Mouse (Mus musculus) megakaryocyte, adult 5-6 weeks (primary cell): Measurements from ENCODE around the gene Ugt1a10. TPM values are rescaled to one million over a fixed set of nuclear protein-coding genes. Genes with fewer than 3 reads are reported as not detected.
"Not testable (repeated sequence)": the region's sequence is repeated elsewhere in the genome, so short reads cannot be mapped to it uniquely, and the experiment has no call there.

Experiments used
- ATAC-seq: 2 replicates; pipeline ENCODE4 v1.8.0; 2016; ENCODE audit warnings: mild to moderate bottlenecking, inconsistent platforms; ENCODE audit not compliant: poor library complexity, severe bottlenecking
- total RNA-seq, 2 experiments: library from RNA; stranded (forward) in 1 of 2; stranded (reverse) in 1 of 2; fragments of 153-499, 151-499 nt in 1 of 2; fragments of 221-1000, 200-1000 nt in 1 of 2; gene quantifications; 2 replicates each; pipeline versions ENCODE4 v1.2.3 to v1.2.4; 2015 to 2017

Ugt1a10 gene
- total RNA-seq, 2 experiments from 2014 or later = not detected

DNA sequence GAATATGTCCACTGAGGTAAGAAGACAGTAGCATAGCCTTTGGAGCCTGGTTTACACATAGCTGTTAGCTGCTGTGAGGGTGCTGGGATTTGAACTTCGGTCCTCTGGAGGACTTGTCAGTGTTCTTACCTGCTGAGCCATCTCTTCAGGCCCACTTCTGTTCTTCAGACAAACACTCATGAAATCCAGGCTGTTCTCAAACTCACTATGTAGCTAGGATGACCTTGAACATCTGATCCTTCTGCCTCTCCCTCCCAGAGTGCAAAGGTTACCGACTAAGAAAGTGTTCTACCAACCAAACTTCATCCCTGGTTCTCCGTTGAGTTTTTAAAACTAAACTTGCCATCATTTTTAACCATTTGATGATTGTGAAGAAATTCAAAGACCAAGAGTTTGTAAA lies 82.1 kb downstream of the Ugt1a10 start:
- ATAC-seq = no peak

DNA sequence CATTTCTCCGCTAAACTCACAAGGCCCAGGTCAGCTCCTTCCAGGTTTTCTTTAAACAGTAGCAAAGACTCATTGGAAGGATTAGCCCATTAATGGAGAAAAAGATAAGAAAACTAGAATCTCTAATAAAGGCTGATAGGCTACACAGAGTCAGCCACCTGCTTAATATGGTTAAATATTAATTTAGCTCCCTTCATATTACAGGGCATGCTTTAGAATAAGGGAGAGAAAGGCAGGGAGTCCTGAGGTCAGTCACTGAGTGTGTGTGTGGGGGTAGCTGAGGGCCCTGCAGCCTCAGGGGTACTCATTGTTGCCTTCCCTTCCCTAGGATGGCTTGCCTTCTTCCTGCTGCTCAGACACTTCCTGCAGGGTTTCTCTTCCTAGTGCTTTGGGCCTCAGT lies 83.0 kb downstream of the Ugt1a10 start:
- no peak for ATAC-seq

DNA sequence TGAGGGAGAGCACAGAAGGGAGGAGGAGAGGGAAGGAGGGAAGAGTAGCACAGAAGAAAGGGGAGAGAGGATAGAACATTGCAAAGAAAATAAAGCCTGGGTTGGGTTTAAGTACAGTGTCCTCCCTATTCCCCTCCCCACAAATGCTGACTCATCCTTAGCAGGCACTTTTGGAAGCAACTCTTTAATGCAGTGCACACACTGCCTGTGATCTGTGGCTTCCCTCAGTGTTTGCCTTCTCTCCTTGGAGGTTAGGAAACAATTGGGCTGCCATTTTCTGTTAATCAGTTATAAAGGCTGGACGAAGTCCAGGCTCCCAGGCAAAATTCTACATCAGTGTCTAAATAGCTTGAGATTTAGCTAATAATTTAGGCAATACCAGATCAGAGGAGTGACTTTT lies 85.3 kb downstream of the Ugt1a10 start:
- ATAC-seq = 0 out of 2 replicates have a peak, but pooled peaks have one; percentile 53

DNA sequence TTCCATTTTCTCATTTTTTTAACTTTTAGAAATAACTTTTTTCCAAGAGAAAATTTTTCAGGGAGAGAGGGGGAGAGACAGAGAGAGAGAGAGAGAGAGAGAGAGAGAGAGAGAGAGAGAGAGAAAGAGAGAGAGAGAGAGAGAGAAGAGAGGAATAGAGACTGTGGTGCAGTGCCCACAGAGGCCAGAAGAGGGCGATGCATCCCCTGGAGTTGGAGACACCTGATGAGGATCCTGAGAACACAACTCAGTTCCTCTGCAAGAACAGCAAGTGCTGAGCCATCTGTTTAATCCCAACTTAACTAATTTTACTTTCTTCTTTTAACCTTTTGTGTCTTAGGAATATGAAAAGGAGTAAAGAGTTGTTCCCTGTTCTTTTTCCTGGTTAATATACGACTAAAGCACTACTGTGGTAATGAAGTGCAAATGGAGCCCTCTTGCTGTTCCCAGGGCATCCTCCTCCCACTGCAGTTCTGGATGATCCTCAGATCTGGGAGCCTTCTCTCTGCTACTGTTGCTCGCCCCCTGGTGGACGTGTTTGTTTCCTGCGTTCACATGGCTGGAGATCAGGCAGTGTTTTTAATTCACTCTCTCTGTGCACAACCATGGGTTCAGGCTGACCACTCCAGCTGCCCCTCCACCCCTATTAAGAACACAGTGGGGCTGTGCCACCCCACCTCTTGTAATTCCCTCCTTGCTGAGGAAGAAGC lies 88.9 kb downstream of the Ugt1a10 start:
- peak; percentile 83 for ATAC-seq

DNA sequence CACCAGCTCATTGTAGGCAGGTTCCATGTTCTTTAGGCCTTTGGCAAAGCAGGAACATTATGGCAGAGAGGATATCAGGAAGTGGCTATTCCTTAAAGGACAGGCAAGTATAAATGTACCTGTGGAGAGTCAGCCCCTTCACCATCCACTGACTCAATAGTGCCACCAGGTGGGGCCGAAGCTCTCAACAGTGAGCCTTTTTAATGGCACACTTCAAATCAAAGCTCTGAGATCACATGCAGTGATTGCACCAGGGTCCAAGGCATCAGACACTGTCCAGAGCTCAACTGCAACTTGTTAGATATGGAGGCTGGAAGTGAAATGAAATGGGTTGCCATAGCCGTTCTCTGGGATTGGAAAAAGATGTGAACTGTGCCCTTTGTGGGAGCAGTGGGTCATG lies 90.1 kb downstream of the Ugt1a10 start:
- ATAC-seq = not testable (repeated sequence)

DNA sequence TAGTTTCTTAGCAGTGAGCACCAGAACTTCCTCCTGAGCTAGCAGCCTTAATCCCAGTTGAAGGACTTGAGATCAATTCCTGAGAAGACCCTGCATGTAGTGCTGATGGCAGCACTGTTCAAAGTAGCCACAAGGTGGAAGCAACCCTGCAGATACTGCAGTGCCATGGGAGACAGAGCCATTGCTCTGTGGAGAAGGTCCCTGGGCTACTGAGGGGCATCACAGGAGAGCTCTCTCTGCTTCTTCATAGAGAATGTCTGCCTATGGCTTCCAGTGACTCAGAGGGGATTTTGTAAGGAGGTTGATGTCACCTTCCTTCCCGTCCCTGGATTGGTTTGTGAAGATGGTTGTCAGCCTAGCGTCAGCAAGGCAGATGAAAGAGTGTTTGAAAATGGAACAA lies 94.9 kb downstream of the Ugt1a10 start:
- peak; percentile 69 for ATAC-seq

DNA sequence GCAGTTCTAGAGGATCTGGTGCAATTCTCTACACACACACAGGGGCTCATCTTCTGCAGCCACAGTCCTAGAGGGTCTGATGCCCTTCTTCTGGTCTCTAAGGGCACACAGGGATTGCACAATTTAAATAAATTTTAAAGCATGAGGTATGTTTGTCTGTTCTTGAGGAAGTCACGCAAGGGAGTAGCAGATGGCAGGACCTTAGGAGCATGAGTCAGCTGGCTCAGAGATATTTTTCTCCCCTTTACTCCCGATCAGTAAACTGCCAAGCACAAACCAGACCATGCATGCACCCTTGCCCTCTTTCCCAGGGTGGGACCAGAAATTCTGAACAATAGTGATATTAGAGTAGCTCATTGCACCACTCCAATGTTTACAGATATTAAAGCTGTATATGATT lies 103.2 kb downstream of the Ugt1a10 start:
- ATAC-seq = no peak

DNA sequence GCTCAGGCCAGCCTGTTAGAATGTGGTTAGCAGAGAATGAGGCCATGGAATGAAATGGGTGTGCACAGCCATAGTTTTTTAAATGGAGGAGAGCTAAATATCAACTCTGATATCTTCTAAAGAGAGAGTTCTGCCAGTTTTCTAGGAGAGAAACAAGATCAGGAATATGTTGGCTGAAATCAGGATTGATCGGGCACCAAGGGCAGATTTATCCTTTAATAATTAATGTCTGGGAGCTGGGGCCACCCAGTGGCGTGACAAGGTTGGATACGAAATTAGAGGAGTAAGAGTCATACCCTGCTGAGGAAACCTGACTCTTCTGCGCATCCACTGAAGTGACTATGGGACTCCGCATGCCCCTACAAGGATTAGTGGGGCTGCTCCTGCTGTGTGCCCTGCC lies 110.5 kb downstream of the Ugt1a10 start, which contains the start of gene Ugt1a5:
TSS of gene Ugt1a5 (plus strand) at position 302 of the 400 bp plus-strand sequence.
- no peak for ATAC-seq

DNA sequence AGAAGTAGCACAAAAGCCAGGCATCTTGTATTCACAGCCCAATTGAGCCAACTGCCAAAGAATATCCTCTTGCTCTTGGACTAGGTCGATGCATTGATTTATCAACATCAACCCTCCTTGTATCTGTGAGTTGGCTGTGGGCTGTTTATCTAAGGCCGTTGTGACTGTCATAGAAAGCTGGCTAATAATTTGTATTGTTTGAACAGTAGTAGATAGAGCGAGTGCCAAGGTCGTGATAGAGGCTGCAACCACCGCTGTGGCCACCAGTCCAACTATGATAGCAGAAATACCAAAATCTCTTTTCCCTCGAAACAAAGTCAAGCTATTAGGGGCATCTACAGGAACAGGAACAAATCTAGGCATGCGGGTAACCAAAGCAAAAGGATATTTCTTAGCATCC lies 117.0 kb downstream of the Ugt1a10 start:
- ATAC-seq = not testable (repeated sequence)

DNA sequence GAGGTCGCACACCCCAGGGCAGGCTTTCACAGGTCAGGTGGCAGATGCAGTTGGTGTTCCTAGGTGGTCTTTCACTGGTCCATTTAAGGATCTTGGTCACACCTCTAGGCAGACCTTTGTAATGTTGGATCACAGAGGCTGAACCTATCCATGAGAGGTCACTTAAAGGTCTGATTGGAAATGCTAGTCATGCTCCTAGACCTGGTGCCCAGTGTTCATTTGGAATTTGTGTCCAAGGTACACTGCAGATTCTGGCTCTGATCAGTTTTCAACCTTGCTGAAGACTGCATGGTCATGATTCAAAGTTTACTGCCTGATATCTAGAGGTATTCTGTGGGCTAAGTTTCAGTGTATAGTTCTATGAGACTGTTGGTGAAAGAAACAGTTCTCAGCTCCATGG lies 124.5 kb downstream of the Ugt1a10 start:
- no peak for ATAC-seq

DNA sequence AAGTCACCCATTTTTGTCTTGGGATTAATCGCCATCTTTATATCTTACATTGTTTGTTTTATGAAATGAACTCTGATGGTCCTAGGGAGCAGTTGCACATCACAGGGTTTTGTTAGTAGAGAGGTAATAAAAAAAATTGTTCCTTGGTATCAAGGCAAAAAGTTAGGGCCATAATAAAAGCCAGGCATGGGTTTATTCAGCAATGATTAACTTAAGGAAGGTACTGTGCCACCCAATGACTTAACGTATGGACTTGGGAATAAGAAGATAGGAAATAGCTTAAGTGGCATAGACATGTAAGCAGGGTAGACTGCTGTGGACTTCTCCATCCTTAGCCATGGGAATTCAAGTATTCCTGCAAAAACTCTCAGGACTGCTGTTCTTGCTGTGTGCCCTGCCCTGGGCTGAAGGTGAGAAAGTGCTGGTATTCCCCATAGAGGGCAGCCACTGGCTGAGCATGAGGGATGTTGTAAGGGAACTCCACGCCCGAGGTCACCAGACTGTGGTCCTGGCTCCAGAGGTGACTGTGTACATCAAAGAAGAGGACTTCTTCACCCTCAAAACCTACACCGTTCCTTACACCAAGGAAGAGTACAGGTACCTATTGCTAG lies 131.2 kb downstream of the Ugt1a10 start:
- ATAC-seq = no peak

DNA sequence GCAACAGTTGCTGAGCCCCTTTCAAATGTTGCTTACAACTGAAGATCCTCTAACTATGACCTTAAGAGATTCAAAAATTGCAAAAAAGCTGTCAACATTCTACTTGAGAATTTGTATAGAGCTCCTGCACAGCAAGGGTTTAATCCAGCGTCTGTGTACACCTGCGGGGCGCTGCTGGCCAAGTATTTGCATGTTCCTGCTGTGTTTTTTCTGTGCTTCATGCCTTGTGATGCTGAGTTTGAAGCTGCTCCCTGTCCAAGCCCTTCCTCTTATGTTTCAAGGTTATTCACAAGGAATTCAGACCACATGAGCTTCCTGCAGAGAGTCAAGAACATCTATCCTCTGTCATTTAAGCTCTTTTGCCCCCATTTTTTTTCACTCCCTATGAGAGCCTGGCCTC lies 136.9 kb downstream of the Ugt1a10 start:
- ATAC-seq = no peak

DNA sequence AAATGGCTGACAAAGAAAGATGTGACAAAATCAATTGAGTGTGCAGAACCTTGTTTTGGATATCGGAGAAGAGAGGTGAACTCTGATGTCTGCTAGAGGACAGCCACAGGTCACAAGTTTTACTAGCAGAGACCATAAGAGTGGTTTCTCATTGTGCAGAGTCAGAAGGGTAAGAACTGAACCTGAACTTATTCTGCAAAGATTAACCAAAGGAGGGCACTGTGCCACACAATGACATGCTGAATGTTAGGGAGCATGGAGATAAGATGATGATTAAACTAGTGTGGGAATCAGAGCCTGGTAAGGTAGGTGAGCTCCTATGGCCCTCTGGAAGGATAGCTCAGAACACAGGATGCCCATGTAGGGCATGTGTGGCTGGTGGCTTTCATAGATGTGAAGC lies 140.5 kb downstream of the Ugt1a10 start:
- ATAC-seq = no peak

DNA sequence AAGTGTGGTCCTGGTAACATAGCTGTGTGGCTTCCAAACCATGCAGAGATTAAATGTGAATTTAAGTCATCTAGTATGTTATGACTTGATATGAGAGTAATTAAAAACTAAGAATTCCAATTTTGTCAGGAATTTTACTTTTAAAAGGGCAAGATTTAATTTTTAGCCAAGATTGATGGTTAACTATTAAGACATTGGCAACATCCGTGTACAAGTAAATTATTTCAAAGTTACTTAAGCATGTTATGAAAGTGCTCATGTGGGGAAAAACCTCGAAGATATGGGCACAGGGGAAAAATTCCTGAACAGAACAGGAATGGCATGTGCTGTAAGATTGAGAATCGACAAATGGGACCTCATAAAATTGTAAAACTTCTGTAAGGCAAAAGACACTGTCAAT lies 142.3 kb downstream of the Ugt1a10 start:
- ATAC-seq = no peak

DNA sequence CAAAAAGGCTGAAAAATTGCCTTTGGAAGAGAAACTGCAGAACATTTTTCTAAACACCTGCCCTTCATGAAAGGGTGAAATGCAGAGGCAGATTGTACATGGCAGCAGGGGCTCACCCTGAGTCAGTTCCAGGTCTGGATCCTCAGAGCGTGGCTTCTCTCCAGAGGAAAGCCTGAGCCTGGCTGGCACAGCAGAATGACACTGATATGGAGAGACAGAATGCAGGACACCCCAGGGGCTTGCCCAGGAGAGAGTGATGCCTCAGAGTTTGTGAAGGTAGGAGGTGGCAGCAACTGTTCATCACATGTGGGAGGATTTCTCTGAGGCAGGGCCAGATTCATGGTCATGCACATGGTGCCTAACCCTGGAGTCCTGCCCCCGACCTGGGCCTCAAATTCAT lies 144.8 kb downstream of the Ugt1a10 start:
- ATAC-seq = no peak

DNA sequence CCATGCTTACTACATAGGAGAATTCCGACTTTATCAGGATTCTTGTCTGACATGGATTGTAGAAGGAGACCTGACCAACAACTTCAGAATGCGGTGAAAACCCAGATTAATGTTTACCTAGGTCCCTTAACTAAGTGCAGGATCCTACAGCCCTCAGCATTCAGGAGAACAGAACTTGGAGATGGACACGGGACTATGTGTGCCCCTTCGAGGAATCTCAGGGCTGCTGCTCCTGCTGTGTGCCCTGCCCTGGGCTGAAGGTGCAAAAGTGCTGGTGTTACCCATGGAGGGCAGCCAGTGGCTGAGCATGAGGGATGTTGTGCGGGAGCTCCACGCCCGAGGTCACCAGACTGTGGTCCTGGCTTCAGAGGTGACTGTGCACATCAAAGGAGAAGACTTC lies 145.3 kb downstream of the Ugt1a10 start, which contains the start of gene Ugt1a2:
TSS of gene Ugt1a2 (plus strand) at position 146 of the 400 bp plus-strand sequence.
- no peak for ATAC-seq

DNA sequence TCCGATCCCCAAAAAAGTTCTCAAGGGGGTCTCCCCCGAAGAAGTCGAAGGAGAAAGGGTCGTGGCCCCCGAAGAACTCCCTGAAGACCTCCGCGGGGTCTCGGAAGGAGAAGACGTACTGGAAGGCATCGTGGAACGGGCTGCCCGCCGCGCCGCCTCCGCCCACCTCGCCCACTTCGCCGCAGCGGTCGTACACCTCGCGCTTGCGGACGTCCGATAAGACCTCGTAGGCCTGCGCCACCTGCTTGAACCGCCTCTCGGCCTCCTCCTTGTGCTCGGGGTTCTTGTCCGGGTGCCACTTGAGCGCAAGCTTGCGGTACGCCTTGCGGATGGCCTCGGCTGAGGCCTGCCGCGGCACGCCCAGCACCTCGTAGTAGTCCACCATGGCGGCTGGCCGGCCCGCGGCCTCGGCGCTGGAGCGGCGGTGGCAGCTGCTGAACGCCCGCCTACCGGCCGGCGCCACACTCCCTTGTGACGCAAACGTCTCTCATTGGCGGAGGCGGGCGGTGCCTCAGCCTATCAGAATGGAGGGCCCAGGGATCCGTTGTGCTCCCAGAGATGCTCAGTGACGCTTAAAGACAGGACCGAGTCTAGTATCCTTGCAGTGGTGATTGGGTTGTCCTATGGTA lies 150.2 kb downstream of the Ugt1a10 start, which contains the start of gene Dnajb3:
TSS of gene Dnajb3 (minus strand) at position 489 of the 629 bp plus-strand sequence.
- peak; percentile 72 for ATAC-seq

DNA sequence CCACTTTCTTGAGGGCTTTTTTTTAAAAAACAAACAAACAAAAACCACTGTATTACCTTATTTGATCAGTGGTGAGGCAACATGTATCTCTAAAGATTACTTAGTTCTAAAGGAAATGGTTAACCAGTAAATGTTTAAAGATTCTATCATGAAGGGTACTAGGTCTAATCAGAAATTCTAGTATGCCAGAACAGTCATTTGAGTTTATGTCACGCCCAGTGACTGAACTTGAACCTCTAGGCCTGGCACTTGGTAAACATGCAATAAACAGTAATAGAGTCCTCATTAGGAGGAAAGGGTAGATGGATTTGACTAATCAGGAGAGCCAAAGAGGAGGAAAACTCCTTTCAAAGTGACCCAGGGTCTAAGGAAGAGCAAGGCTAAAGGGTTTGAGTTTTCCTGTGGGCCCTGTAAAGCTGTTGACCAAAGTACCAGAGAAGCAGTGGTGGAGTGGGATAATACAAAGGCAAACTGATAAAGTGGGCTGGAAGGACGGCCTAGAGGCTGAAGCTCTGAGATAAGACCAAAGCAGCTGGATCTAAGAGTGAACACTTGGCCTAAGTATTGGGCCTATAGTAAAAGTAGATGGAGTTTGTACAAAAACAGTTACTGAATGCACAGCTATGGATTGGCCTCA lies 151.8 kb downstream of the Ugt1a10 start:
- ATAC-seq = no peak

DNA sequence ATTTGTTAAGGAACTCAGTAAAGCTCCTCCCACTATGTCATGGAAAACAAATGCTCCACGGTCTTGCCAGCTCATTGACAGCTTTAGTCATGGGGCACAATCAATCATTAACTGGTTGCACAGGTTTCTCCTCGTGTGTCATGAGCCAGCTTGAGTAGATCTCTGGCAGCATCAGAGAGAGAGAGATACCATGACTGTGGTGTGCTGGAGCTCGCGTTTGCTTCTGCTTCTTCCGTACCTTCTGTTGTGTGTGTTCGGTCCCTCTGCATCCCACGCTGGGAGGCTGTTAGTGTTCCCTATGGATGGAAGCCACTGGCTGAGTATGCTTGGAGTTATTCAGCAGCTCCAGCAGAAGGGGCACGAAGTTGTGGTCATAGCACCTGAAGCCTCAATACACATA lies 156.6 kb downstream of the Ugt1a10 start, which contains the start of gene Ugt1a1:
TSS of gene Ugt1a1 (plus strand) at position 148 of the 400 bp plus-strand sequence.
- ATAC-seq = peak; percentile 23; the same call in 1 of the 2 replicates

DNA sequence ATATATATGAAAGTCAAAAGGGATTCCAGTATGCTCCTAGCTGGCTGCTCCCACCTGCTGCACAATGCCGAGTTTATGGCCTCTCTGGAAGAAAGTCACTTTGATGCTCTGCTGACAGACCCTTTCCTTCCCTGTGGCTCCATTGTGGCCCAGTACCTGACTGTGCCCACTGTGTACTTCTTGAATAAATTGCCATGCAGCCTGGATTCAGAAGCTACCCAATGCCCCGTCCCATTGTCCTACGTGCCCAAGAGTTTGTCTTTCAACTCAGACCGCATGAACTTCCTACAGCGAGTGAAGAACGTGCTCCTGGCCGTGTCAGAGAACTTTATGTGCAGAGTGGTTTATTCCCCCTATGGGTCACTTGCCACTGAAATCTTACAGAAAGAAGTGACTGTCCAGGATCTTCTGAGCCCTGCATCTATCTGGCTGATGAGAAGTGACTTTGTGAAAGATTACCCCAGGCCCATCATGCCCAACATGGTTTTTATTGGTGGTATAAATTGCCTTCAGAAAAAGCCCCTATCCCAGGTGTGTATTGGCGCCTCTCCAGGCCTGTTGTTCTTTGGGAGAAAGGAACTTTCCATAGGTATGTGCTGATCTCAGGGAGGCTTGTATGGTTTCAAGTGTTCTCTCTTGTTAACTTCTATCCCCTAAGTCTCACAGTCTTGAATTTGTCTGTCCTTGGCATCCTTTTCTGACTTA lies 157.3 kb downstream of the Ugt1a10 start:
- no peak; the same call in 1 of the 2 replicates for ATAC-seq

DNA sequence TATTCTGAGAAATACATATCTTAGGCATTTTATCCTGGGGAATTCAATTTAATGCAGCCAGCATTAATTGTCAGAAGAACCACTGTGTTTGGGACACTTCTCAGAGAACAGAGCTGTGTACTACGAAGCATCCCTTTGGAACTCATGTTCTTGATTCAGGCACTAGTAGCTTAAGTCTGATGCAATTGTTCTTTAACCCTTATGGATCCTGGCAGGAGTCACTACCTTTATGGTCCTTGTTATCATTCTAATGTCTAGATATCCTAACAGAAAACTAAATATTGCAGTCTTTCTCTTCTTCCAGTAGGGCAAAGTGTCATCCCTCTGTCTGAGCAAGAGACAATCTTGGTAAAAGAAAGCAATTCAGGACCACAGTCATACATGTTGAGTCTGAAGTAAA lies 157.9 kb downstream of the Ugt1a10 start:
- ATAC-seq = no peak
